Mouse (Mus musculus): ENCODE measurements around the gene Ift81. TPM values are rescaled to one million over a fixed set of nuclear protein-coding genes. Genes with fewer than 3 reads are reported as not detected.
A peak's percentile ranks its signal among the peaks of the same experiment; 100 is the strongest.

Ift81 gene
- total RNA-seq, 2 experiments from 2014 or later, result 0.51 TPM; not detected in 1

- peak; percentile 76 for ATAC-seq (replicated peaks; ENCODE audit: low FRiP score, poor library complexity, severe bottlenecking)
Observed at GRCm38 (mm10) chr5:122627243-122627642, 12.9 kb upstream of the Ift81 start.

- ATAC-seq (replicated peaks; ENCODE audit: low FRiP score, poor library complexity, severe bottlenecking), result no peak
Observed at GRCm38 (mm10) chr5:122625565-122626252, 11.4 kb upstream of the Ift81 start.

DNA sequence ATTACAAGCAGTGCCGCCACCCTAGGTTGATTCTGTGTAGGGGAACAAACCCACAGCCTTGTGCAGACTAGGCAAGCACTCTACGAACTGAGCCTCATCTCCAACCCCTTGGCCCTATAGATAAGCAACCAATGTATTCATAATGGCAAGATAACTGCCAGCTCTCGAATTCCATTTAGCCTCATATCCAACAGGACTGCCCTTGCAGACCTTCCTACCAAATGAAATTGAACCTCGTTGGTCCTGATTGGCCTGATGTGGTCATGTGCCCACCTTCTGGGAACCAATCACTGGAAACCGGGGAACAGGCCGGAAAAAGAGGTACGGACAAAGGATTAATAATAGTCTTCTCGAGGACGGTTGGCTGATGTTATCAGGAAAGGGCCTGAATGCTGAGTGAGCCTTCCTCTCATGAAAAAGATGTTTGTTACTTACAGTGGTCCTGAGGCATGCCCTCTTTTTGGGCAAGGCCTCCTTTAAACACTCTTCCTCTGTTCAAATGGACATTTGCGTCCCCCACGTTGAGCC lies 10.7 kb upstream of the Ift81 start:
- ATAC-seq (replicated peaks; ENCODE audit: low FRiP score, poor library complexity, severe bottlenecking), result no peak

DNA sequence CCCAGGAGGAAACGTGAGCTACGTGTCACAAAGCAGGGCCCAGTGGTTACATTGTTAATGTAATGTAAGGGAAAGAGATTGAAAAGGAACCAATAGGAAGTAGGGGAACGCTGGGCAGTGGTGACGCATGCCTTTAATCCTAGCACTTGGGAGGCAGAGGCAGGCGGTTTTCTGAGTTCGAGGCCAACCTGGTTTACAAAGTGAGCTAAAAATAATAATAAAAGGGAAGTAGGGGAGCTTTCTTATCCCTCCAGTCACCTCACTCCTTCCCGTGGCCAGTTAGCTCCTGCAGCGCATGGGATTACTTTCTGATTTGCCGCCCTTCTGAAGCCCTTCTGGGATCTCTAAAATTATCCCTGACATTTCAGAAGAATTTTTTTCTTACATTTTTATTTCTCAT lies 9.5 kb upstream of the Ift81 start:
- no peak for ATAC-seq (replicated peaks; ENCODE audit: low FRiP score, poor library complexity, severe bottlenecking)

GRCm38 (mm10) chr5:122622526-122622925 lies 8.2 kb upstream of the Ift81 start:
- no peak for ATAC-seq (replicated peaks; ENCODE audit: low FRiP score, poor library complexity, severe bottlenecking)

DNA sequence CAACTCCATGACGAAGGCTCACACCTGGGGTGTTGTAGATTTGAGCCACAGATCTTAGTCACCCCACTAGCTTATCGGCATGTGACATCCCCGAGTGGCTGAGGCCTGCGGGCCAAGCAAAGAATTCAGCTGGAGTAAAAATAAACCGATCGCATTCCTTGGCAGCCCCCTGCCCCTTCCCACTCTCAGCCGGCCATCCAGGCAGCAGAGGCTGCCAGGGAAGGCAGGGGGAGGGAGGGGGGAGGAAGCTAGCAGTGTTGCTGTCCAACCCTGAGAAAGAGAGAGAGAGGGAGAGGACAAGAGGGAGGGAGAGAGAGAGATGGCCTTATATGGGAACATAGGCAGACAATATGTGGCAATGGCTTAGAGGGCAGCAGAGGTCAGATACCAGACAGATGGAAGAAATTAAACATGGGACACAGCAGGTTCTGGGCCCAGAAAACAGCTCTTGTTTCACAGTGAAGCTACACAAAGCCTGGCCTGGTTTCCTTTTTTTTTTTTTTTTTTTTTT lies 7.1 kb upstream of the Ift81 start:
- no peak for ATAC-seq (replicated peaks; ENCODE audit: low FRiP score, poor library complexity, severe bottlenecking)

- ATAC-seq (replicated peaks; ENCODE audit: low FRiP score, poor library complexity, severe bottlenecking), result no peak
Observed at GRCm38 (mm10) chr5:122619686-122620296, 5.5 kb upstream of the Ift81 start.

GRCm38 (mm10) chr5:122617718-122618117 lies 3.4 kb upstream of the Ift81 start:
- ATAC-seq (replicated peaks; ENCODE audit: low FRiP score, poor library complexity, severe bottlenecking), result no peak

DNA sequence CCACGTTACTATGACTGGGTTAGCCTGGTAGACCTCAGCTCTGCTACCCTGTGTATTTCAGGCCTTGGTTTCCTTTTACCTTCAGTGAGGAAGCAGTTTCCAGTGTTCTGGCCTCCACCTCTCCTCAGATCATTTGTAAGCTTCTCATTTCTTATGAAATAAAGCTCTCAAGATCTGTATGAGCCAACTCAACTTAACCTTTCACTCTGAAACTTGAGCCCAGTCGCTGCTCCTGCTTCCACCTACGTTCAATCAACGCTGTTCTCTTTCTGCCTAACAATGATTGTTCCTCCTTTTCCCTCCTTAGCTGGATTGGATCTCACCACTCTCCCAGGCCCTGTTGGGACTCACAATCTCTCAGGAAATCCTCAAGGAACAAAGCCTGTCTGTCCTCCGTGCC lies 2.7 kb downstream of the Ift81 start:
- ATAC-seq (replicated peaks; ENCODE audit: low FRiP score, poor library complexity, severe bottlenecking), result no peak

DNA sequence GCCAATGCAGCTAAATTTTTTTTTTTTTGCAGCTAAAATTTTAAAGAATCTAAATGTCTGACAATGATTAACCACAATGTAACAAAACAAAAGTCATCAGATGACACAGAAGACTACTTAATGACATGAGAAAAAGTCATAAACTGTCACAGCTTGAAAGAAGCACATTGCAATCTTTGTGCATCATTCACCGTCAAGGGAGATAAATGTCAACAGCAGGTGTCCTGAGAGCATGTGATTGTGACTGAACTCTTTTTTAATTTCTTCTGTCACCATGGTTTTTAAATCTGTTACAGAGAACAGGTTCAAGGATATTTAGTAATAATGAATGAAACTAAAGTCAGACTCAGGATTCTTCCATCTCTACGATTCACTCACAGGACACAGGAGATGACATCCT lies 9.4 kb downstream of the Ift81 start:
- ATAC-seq (replicated peaks; ENCODE audit: low FRiP score, poor library complexity, severe bottlenecking), result no peak

GRCm38 (mm10) chr5:122602233-122602632 lies 12.1 kb downstream of the Ift81 start:
- ATAC-seq (replicated peaks; ENCODE audit: low FRiP score, poor library complexity, severe bottlenecking), result no peak

DNA sequence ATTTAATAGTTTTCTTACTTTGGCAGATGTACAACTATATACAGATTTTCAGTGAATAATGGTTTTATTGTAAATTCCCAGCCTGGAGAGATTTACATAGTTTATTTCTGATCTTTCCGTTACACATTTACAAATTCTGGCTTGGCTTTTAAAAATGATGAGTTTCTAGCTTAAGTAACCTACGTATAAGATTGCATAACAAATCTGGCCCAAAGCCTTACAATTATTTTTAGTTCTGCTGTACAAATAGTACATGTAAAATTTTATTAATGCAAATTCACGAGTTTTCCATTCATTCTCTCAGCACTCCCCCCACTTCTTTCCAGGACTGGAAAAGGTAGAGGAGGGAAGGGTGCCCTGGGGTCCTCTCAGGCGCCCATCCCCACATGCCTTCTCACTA lies 18.8 kb downstream of the Ift81 start:
- no peak for ATAC-seq (replicated peaks; ENCODE audit: low FRiP score, poor library complexity, severe bottlenecking)

DNA sequence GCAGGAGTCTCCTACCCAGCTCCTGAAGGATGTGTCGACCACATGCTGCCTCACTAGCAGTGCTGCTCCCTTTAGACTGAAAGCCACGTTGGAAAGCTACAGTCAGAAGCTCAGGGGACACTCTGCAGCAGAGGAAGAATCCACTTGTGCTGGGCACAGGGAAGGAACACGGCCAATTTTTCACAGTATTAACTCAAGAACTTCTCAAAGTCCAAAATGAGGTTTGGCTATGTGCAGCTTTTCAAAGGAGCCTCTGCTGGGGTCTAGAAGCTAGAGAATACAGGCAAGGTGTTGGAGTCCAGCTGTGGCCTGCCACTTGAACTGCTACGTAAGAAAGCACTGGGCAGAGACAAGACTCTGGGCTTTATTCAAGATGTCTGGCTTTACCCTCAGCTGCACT lies 24.4 kb downstream of the Ift81 start:
- no peak for ATAC-seq (replicated peaks; ENCODE audit: low FRiP score, poor library complexity, severe bottlenecking)

- no peak for ATAC-seq (replicated peaks; ENCODE audit: low FRiP score, poor library complexity, severe bottlenecking)
Observed at GRCm38 (mm10) chr5:122585546-122585945, 28.8 kb downstream of the Ift81 start.

GRCm38 (mm10) chr5:122584093-122584492 lies 30.2 kb downstream of the Ift81 start:
- no peak for ATAC-seq (replicated peaks; ENCODE audit: low FRiP score, poor library complexity, severe bottlenecking)

DNA sequence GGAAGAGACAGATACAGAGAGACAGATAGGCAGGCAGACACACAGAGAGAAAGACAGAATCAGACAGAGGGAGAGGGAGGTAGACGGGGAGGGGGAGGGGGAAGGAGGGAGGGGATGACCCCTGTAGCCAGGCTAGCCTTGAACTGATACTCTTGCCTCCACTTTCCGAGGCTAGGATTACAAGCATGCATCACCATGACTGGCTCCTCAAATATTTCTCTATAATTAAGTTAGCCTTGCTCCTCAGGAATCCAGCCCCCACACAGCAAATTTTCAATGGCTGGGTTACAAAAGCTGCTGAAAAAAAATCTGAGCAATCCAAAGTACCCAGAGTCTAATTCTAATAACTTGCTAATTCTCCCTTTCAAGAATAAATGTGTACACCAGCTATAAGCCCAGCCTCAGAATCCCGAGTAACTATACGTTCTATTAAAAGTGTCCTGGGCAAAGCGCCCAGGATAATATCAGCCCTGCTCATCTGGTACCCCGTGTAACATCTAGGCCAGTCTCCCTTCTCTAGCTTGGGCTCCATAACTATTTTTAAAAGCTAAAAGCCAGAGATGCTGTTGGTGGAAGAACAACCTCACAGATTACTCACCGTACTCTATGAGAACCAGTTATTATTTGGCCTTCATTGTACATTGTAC lies 37.5 kb downstream of the Ift81 start:
- ATAC-seq (replicated peaks; ENCODE audit: low FRiP score, poor library complexity, severe bottlenecking), result no peak

- no peak for ATAC-seq (replicated peaks; ENCODE audit: low FRiP score, poor library complexity, severe bottlenecking)
Observed at GRCm38 (mm10) chr5:122572001-122572400, 42.3 kb downstream of the Ift81 start.

DNA sequence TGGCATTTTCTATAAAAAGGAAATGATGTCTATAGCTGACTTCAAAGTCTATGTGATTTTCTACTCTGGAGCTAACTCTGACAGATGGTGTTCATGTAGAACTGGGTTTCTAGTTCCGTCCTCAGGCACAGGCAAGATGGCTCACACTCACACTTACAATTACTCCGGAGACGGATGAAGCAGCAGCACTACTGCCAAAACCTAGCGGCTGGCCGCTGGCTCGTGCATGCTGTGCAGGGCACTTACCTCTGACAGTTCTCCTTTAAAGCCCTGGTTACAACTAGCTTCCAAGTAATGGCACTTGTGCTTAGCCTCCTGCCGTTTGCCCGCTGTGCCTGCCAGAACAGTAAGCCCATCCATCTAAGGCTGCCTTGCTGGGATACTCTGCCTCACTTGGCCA lies 47.7 kb downstream of the Ift81 start:
- no peak for ATAC-seq (replicated peaks; ENCODE audit: low FRiP score, poor library complexity, severe bottlenecking)

GRCm38 (mm10) chr5:122560654-122561053 lies 53.7 kb downstream of the Ift81 start:
- no peak for ATAC-seq (replicated peaks; ENCODE audit: low FRiP score, poor library complexity, severe bottlenecking)

- ATAC-seq (replicated peaks; ENCODE audit: low FRiP score, poor library complexity, severe bottlenecking), result no peak
Observed at GRCm38 (mm10) chr5:122558127-122558526, 56.2 kb downstream of the Ift81 start.

GRCm38 (mm10) chr5:122555107-122555506 lies 59.2 kb downstream of the Ift81 start:
- ATAC-seq (replicated peaks; ENCODE audit: low FRiP score, poor library complexity, severe bottlenecking), result no peak

Data from erythroblast, adult 5-6 weeks (primary cell).